Mouse (Mus musculus) 3134 (cell line): ENCODE data around the gene Olfr995.

Experiments
- DNase-seq: peaks from one replicate; pipeline ENCODE4 v3.0.0-alpha.2; 2011; ENCODE audit warnings: low spot score; ENCODE audit not compliant: insufficient read length; ENCODE audit errors: extremely low read depth

Gene Olfr995

GRCm38 (mm10) chr2:85443539-85443938 lies at the start of gene Olfr995:
Gene Olfr995, minus strand, starts transcription at chr2:85443639.
- no peak for DNase-seq

DNA sequence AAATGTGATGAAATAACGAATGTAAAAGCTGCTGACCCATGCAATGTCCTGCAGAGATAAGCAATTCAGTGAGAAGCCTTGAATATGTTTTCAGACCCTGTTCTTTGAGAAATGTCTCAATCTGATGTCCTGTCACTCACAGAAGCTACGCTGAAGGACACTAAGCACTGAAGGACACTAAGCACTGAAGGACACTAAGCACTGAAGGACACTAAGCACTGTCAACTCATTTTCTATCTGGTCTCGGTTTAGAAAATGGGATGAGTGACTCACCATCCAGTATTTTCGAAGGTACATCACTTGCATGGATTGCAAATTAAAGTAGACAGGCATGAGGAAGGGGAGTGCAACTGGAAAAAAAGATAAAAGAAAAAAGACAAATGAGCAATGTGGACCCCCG lies 47.0 kb upstream of the Olfr995 start:
- DNase-seq = no peak

DNA sequence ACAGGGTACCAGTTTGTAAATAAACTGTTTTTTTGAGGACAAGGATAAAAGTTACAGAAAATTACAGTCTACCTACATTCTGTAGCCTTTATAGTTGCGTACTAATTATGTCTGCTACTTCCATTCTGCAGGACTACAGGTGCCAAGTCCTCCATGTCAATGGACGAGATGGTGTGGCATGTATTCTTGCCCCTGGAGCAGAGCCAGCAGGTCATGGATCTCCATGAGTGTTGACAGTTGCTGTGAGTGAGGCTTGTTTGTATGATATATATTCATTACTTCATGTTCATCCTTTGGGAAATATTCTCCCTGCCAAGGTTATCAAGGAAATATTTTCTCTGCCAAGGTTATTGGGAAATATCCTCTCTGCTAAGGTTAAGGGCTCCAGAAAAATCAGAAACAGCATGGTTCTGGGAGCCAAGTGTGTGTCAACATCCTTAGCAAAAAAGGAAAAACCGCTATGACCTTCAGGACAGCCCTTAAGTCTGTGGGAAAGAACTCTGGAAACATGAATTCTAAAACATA lies 23.4 kb upstream of the Olfr995 start:
- no peak for DNase-seq

- no peak for DNase-seq
Measured at GRCm38 (mm10) chr2:85442546-85442945, 893 bp downstream of the Olfr995 start.

- no peak for DNase-seq
Measured at GRCm38 (mm10) chr2:85436351-85436750, 7.1 kb downstream of the Olfr995 start, which contains the start of gene Olfr994. Gene Olfr994, minus strand, starts transcription at chr2:85436451.

DNA sequence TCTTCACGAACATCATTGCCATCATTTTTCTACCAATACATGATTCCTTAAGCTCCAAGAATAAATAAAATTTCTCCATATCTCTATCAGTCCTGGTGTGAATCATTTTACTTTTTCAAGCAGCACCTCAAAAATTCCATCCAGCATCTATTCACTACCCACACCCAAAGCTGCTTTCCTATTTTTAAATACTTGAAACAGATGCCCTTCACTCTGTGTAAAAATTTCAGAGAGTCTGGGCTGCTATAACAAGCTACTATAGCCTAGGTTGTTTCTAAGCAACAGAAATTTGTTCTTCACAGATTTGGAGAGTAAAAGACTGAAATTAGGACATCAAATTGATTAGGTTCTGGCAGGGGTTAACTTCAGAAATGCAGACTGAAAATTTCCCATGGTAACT lies 17.5 kb downstream of the Olfr995 start:
- no peak for DNase-seq

GRCm38 (mm10) chr2:85414777-85415176 lies 28.7 kb downstream of the Olfr995 start, which contains the start of gene Olfr993:
Gene Olfr993, minus strand, starts transcription at chr2:85414877.
- no peak for DNase-seq

DNA sequence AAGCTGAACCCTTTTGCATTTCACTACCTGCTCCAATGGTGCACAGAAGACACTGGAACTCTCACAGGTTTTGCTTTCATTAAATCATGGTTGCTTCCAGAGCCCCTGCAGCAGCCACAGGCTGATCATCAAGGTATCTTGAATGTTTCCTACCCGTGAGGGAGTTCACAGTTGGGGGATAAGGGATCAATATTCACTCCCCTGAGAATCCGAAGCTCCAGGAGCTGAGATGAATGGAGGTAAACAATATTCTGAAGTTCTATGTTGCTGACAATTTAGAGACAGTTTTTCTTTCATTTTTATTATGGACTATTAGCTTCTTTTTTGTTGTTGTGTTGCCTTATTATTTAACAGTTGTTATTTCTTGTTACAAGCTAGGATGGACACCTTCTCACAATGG lies 34.1 kb downstream of the Olfr995 start, which contains the start of gene Olfr992:
Olfr992 (minus strand) TSS at position 101 of the 400 bp plus-strand sequence.
- DNase-seq = no peak
